Mouse (Mus musculus) testis, adult 2 months (tissue): Measurements from ENCODE around the gene Lpar1.

Source experiments
- CTCF ChIP-seq: fragments of 200-500 bp; IDR thresholded peaks from 2 replicates; pipeline ENCODE4 v1.5.1; 2012; ENCODE audit warnings: low read depth, mild to moderate bottlenecking, inconsistent platforms, low read length, moderate library complexity; ENCODE audit not compliant: control insufficient read depth, insufficient read depth, insufficient replicate concordance
- POLR2A ChIP-seq: fragments of 200-500 bp; IDR thresholded peaks from 2 replicates; pipeline ENCODE4 v1.6.1; 2012; ENCODE audit warnings: low read depth, mild to moderate bottlenecking, inconsistent platforms, low read length, moderate library complexity; ENCODE audit not compliant: control insufficient read depth

DNA sequence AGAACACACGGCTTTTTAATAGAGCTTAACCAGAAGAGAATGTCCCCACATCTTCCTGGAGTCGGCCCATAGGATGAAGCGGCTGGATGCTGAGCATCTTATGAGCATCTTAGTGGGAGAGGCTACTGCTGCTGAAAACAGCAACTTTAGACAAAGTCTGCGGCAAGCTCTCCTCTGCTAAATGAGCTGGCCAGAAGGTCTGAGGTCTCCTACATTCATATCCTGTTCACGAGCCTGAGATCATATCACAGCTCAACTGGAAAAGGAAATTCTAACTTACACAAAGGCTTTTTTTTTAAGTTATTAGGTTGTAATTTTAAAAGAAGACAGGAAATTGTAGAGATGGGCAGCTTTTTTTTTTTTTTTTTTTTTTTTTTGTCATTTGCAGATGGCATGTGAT, 33.2 kb downstream of the Lpar1 start:
- TF ChIP-seq CTCF: no peak
- TF ChIP-seq POLR2A: no peak
